Mouse (Mus musculus) R1 (cell line): ENCODE measurements around the gene Apbb1ip.

Experiments used
- DNase-seq: peaks from one replicate; pipeline ENCODE4 v3.0.0-alpha.2; 2018; ENCODE audit warnings: low read depth, low spot score

The Apbb1ip gene

GRCm38 (mm10) chr2:22775681-22776080 is 1.8 kb downstream of the Apbb1ip start:
- no peak for DNase-seq

- DNase-seq: no peak
These were observed 2.8 kb downstream of the Apbb1ip start for GRCm38 (mm10) chr2:22776568-22777230.

GRCm38 (mm10) chr2:22777757-22778156 is 3.9 kb downstream of the Apbb1ip start:
- no peak for DNase-seq

- DNase-seq: no peak
These were observed 7.0 kb downstream of the Apbb1ip start for GRCm38 (mm10) chr2:22780884-22781283.

GRCm38 (mm10) chr2:22781387-22782009 is 7.6 kb downstream of the Apbb1ip start:
- no peak for DNase-seq

- DNase-seq: no peak
These were observed 8.2 kb downstream of the Apbb1ip start for GRCm38 (mm10) chr2:22782057-22782456.

GRCm38 (mm10) chr2:22783137-22783638 is 9.3 kb downstream of the Apbb1ip start:
- no peak for DNase-seq

GRCm38 (mm10) chr2:22784186-22784585 is 10.3 kb downstream of the Apbb1ip start:
- no peak for DNase-seq

GRCm38 (mm10) chr2:22784771-22785170 is 10.9 kb downstream of the Apbb1ip start:
- no peak for DNase-seq

- no peak for DNase-seq
These were observed 14.8 kb downstream of the Apbb1ip start for GRCm38 (mm10) chr2:22788658-22789057.

- DNase-seq: no peak
These were observed 15.7 kb downstream of the Apbb1ip start for GRCm38 (mm10) chr2:22789576-22789975.

- no peak for DNase-seq
These were observed 16.5 kb downstream of the Apbb1ip start for GRCm38 (mm10) chr2:22790435-22790834.

GRCm38 (mm10) chr2:22795087-22795486 is 21.2 kb downstream of the Apbb1ip start:
- no peak for DNase-seq

- DNase-seq: no peak
These were observed 22.6 kb downstream of the Apbb1ip start for GRCm38 (mm10) chr2:22796487-22796886.

- no peak for DNase-seq
These were observed 25.6 kb downstream of the Apbb1ip start for GRCm38 (mm10) chr2:22799430-22800041.

- no peak for DNase-seq
These were observed 31.7 kb downstream of the Apbb1ip start for GRCm38 (mm10) chr2:22805589-22805988.

- DNase-seq: no peak
These were observed 32.7 kb downstream of the Apbb1ip start for GRCm38 (mm10) chr2:22806576-22806975.

GRCm38 (mm10) chr2:22807312-22807711 is 33.4 kb downstream of the Apbb1ip start:
- no peak for DNase-seq

GRCm38 (mm10) chr2:22810851-22811250 is 37.0 kb downstream of the Apbb1ip start:
- DNase-seq: no peak

- no peak for DNase-seq
These were observed 37.6 kb downstream of the Apbb1ip start for GRCm38 (mm10) chr2:22811466-22811865.

GRCm38 (mm10) chr2:22813921-22814320 is 40.0 kb downstream of the Apbb1ip start:
- DNase-seq: no peak

- no peak for DNase-seq
These were observed 41.8 kb downstream of the Apbb1ip start for GRCm38 (mm10) chr2:22815674-22816073.

GRCm38 (mm10) chr2:22816231-22816630 is 42.3 kb downstream of the Apbb1ip start:
- no peak for DNase-seq
